Mouse (Mus musculus) limb, embryonic 10.5 days (tissue): ENCODE results near the gene Gm4131. TPM values are rescaled to one million over a fixed set of nuclear protein-coding genes. Genes with fewer than 3 reads are reported as not detected.

ENCODE experiments used
- polyA plus RNA-seq: library from polyadenylated mRNA; unstranded; fragments of >200 nt; fragmentation: Nextera tagmentation; extraction: Ambion mirVana; gene quantifications from 2 replicates; pipeline ENCODE4 v1.2.1, GENCODE M21; 2016

Gm4131 gene
- polyA plus RNA-seq, 1 experiment from 2014 or later = not detected

Other genes with a start within 250 kb of the Gm4131 start
- 0.05 and 0.21 TPM in 2 replicates for gene Gucy1b2, start 110.6 kb downstream of the Gm4131 start, polyA plus RNA-seq
- 0.15 and 0.30 TPM in 2 replicates for gene Fam124a, start 11.2 kb downstream of the Gm4131 start, polyA plus RNA-seq
- not detected in 2 replicates for gene Serpine3, start 96.7 kb upstream of the Gm4131 start, polyA plus RNA-seq
- 18.1 and 25.4 TPM in 2 replicates for gene Ints6, start 194.2 kb upstream of the Gm4131 start, polyA plus RNA-seq